Mouse (Mus musculus) urinary bladder, postnatal 25 days (tissue): Measurements from ENCODE around the gene Ptprm.

ENCODE experiments used
- DNase-seq: peaks from one replicate; pipeline ENCODE4 v3.0.0; 2022; ENCODE audit warnings: low spot score

Ptprm gene

DNA sequence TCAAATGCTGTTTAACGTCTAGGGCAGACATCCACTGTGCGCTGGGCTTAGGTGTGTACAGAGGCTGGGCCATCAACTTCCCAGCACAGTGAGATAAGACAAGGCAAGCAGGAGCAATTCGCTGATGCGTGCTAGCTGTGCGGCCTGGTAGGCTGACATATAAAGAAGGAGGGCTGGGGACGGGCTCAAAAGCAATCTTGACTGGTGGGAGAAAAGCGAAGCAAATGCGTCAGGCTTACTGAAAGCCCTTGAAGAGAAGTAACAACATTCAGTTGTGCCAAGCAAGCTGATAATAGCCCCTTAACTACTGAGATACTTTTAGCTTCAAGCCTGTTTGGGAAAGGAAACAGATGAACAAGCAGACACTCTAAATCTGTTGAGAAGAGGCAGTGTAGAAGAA is 217.8 kb downstream of the Ptprm start:
- no peak for DNase-seq

DNA sequence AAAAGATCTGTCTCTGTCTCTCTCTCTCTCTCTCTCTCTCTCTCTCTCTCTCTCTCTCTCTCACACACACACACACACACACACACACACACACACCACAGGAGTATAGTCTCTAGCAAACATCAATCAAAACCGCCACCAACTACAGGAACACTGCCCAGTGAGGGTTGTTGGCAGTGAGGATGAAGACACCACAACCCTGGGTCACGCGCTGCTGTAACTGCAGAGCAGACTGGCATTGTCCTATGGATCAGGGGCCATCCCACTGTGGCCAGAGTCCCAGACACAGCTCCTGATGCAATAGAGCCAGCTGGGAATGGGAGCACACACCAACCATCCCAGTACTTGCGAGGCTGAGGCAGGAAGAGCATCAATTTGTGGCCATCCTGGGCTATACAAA is 220.0 kb downstream of the Ptprm start:
- no peak for DNase-seq

DNA sequence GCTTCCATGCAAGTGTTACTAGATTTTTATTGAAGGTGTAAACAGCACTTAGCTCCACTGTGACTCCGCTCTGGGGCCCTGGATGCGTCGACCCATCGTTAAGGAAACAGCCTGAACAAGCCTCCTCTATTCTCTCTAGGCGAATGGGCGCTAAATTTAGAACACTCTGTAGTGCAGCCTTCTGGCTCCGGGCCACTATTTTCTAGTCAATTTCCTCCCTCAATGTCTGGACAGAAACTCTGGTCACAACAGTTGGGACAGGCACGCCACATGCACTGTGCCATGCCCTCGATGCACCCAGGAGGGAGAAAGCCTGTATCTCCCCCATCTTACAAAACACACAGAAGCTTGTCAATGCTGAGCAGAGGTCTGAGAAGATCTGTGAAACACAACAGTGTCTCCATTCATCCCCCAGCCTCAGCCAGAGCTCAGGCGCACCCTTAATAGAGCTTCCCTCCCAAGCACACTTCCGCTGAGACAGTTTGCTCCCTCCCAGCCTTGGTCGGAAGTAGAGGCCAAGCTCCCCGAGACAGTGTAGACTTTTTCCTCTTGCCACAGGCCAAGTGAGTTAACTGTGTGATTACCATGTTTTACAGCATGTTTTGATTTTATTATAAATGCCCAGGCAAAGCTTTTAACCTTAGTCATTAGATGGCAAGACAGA is 220.7 kb downstream of the Ptprm start:
- DNase-seq, result no peak

DNA sequence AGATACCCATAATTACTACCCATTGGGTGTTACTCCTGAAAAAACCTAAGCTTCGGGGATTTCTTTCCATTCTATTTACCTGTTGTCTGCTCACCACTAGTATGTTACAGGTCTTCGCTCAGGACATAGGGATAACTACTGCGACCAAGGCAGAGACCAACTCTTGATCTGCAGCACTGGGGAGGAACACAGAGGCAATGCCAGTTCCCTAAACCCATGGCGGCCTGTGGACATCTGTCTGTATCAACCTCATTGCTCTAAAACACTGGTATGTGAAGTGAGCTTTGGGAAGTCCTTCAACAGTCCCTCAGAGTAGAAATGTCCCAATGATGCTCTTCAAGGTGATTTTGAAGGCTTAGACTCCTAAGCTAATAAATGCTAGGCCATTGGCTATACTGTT is 221.2 kb downstream of the Ptprm start:
- no peak for DNase-seq

DNA sequence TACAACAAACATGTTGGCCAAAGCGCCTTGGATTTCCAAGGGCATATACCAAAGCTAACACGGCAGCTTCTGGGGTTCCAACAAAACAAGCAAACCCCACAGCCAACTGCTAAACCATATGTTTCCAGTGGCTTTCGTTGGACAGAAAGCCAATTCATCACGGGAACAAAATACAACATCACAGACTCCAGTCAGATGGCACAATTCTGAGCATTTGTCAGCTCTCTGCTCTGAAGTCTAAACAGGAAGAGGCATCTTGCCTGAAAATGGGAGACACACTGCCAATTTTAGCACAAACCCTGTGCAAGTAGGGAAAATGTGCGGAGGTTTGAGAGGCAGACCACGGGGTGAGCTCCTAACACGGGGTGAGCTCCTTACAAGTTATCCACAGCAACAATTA is 226.7 kb downstream of the Ptprm start:
- no peak for DNase-seq

DNA sequence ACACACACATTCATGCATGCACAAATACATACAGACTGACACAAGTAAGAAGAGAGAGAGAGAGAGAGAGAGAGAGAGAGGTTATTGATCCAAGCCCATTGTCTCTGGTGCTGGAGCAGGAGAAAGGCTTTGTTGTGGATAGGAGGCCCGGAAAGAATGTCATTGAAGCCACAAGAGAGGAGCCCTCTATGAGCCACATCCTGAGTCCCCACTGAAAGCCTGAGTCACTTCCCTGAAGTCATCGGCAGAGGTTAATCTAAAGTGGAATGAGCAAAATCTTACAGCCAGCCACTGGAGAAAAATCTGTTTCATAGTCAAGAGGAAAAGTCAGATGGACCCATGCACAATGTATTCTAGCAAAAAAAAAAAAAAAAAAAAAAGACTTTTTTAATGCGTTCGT is 228.7 kb downstream of the Ptprm start:
- no peak for DNase-seq

DNA sequence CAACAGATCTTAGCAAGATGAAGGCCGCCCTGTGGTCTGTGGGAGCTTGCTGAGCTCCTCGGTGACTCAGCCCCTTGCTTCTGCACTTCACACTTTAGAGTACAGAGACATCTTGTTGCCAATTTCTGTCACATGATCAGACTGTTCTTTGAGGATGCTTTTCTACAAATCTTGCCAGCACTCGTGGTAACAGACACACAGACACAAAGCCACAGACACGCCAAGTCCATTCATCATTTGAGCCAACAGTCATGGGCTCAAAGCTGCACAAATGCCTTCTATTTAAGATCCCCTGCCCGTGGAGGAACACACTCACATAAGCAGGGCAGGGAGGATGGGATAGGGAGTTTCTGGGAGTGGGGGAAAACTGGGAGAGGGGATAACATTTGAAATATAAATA is 230.0 kb downstream of the Ptprm start:
- no peak for DNase-seq

DNA sequence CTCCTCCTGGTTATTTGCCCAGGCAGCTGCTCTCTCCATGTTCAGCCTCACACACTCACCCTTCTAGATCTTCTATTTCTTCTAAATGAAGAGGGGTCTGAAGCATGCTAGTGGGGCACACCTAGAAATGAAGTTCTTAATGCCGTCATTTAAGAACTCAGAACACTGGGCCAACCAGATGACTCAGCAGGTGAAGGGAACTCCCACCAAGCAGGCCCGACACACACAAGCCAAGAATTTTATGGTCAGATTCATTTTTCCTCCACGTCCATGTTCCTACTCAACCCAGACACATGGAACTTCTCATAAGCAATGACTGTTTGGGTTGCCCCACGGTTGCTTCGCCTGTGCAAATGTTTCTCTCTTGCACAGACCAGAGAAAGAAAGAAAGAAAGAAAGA is 230.5 kb downstream of the Ptprm start:
- DNase-seq, result no peak

DNA sequence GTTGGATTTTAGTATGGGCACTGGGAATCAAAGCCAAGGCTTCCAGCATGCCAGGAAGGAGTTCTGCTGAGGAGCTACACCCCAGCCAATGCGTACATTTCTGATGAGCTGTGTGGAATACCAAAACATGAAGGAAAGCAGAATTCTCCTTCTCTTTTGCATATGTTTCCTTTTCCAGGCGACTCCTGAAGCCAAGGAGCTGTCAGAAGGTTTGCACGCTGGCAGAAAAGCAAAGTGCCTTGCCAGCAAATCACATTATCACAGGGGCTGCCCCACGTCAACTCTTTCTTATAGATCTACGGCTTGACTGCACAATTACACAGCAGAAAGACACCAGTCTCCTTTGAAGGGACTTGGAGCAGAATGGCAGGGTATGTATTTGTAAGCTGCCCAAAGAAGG is 233.4 kb downstream of the Ptprm start:
- DNase-seq, result no peak

DNA sequence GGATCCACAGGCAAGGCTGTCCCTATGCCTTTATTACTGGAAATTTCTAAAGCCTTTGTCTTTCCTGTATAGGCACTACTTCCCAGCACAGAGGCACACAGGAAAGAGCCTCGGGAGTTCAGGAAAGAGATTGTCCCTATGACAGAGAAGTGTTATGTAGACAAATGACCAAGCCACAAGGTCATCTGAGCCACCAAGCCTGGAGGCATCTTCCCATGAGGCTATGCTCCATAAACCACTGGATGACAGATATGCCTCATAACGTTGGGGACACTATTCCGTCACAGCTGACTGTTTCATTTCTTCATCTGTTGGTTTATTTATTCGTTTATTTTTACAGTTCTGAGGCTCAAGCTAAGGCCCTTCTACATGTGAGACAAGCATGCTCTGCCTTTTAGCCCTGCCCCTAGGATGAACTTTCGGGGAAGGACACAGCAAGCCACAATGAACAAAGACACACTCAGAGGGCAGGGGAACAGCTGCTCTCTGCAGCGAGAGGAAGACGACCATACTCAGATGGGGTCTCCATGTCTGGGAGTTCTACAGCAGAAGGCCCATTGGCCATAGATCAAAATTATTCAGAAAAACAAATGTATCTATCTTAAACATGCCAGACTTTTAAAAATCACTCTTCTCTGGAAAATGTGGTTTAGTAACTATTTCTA is 235.4 kb downstream of the Ptprm start:
- no peak for DNase-seq

DNA sequence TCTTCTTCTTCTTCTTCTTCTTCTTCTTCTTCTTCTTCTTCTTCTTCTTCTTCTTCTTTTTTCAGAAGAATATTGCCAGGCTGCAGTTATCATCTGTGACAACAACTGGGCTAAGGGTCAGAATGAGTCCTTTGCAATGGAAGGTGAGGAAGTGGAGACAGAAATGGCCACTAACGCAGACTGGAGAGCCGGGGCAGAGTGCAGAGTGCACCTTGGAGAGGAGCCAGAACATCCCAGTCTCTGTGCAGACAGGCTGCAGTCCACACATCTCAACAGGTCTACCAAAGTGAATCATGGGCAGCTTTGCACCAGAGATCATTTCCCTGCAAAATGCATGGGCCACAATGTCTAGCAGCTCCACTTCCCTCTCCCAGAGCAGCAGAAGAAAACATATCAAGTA is 239.4 kb downstream of the Ptprm start:
- no peak for DNase-seq

DNA sequence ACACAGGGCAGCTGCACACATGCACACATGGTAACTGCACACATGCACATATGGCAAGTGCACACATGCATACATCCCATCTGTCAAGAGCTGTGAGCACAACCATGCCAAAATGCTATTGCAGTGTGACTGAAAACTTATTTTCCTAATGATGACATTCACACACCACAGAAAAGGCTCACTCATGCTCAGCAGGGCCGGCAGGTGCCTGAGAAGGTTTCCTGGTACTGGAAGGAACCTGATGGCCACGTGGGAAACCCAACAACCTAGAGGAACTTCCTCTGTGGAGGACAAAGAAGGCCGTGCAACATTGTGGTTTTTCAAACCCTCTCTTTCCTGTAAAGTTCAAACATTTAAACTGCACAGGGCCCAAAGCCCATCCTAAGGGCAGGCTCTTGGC is 241.6 kb downstream of the Ptprm start:
- DNase-seq, result no peak

DNA sequence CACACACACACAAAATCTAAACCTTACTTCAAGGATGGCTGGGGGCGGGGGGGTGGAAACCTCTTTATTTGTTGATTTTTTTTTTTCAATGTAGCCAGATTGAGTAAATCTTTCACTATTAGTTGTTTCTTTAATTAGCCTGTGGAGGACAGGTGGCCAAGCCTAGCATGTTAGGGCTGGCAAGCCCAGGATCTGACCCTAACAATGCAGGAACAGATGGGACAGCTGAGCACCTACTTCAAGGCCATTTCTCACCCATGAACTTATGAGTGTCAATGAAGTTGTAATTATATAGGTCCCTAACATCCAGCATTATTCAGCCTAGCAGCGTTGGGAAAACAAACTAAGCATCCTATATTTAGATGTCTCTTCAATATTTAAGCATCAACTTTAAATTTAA is 248.1 kb downstream of the Ptprm start:
- no peak for DNase-seq

DNA sequence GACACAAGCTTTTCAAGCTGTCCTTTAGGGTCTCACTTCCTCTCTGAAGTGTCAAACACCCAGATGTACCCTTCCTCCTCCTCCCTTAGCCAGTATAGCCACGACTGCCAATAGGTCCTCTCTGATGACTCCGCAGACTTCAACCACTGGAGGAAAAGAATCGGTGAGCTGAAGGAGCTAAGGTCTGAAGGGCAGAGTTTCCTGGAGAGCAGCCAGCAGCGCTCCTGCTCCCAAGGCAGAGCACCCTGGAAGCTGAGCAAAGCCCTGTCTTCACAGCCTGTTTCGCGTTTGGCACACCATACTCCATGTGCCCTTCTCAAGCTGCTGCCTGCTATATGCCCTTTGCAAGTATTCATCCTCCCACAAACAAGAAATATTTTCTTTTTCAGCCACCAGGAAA is 252.2 kb downstream of the Ptprm start:
- no peak for DNase-seq

DNA sequence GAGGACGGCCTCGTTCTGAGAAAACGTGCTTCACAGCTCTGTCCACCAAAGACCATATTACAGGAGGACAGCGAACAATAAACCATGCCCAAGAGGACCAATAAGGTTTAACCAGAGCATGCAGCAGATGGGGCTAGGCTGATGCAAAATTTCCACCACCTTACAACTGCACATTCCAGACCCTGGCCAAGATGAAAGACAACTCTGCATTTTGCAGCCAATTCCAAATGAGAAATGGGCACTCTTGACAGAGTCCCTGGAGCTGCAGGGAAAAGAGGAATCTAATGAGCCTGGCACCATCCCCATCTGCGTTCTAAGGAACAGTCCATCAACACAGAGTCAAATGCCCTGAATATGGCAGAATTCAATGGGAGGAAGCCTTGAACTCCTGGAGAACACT is 263.3 kb downstream of the Ptprm start:
- no peak for DNase-seq

DNA sequence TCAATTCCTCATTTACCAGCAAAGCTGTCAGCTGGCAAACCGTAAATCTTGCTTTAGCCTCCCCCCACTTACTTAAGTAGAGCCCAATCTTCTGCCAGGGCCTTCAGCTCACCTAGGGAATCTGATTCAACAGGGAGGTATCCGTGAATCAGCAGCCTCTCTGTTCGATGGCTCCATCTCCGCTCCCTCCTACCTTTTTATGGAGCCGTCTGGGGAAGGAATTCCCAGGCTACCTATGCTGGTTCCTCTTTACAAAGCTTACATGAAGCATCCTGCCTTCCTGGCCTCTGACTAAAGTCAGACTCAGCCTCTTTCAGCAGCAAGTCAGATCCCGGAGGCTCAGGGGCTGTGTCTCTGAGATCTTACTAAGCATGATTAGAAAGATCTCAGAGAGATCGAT is 264.1 kb downstream of the Ptprm start:
- no peak for DNase-seq

DNA sequence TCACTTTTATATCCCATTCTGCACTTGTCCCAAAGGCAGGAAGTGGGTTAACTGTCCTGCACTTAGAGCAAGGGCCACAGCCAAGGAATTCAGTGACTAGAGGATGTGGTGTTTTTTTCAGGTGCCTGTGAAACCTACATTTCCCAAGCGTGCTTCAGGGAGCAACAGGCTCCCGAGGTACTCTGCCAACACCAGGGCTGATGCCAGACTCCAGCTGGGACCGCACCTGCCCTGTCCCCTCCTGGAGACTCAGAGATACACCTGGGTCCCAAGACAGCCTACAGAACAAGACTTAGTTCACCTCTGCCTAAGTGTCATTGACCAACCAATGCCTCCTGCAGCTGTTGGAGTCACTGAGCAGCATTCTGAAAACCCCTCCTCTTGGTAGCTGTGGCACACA is 264.6 kb downstream of the Ptprm start:
- no peak for DNase-seq

DNA sequence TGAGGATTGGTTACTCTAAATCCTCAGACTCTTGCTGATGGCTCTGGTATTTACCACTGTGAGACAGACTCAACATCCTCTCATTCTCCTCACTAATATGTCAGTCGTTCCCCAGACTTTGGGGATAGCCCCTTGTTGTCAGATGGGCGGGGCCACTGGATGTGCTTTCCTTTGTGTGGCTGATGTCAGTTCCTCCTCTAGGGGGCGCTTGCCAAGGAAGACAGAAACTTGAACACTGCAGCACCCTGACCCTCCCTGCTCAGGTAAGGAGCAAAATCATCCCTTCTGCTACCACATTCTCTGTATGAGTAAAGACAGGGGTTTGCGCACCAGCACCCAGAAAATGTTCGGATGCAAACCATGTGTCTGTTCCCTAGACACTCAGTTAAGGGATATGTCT is 266.7 kb downstream of the Ptprm start:
- DNase-seq, result no peak

DNA sequence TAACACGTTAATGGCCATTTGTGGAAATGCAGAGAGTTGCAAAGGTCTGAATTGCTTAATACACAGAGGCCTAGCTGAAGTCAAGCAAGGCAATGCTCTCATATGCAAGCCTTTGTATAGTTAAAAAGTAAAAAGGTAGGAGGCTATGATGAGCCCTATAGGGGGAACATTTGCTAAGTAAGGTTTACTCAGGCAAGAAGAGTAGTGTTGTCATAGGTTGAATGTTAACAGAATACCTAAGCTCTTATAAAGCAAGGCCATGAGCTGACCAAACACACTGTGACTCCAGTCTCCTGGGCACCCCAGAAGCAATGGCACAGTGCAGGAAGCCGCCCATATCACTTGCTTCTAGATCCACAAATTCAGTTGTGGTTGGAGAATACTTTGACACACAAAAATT is 267.4 kb downstream of the Ptprm start:
- no peak for DNase-seq

DNA sequence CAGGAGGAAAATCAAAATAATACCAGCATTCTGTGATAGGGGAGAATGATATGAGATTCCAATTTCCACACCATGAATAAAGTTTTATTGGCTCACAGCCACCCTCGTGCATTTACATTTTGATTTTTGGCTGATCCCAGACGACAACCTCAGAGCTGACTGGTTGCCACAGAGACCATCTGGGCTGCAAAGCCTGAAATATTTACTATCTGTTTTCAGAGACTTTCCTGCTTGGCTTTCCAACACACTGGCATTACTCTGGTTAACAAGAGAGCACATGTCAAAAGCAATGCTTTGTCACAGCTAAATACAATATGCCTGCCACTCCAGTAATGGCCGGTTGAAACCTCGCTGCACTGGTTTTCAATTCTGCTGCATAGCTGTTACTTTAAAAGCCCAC is 269.8 kb downstream of the Ptprm start:
- DNase-seq, result no peak

DNA sequence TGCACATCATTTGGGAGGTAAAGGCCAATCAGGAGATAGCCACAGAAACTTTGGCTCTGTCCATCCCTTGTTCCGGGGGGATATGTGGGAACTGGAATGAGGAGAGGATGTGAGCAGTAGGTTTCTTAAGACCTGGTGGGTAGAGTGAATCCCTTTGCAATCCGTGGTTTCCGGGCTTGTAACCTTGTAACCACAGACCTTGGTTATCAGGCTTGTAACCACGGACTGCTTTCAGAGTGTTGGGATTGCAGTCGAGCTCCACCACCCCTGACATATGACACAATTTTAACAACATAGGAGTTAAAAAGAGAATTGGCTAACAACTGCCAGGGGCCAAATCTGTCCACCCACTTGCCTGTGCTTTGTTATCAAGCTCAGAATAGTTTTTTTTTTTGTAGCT is 270.2 kb downstream of the Ptprm start:
- DNase-seq, result no peak

DNA sequence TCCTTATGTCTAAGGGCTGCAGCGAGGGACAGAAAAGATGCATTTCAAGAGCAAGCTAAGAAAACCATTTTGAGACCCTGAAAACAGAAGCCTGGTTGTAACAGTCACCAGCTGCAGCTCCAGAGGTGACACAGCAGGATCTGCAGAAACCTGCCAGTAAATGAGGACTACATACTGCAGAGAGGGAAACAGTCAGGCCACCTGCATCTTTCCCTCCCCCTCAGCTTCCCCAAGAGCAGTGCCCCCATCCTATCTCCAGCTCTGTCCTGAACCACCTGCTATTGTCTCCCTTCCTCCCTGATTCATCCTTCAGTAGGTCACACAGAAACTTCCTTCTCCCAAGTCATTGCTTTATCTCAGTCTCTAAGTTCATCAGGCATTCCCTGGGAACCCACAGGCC is 274.7 kb downstream of the Ptprm start:
- no peak for DNase-seq

DNA sequence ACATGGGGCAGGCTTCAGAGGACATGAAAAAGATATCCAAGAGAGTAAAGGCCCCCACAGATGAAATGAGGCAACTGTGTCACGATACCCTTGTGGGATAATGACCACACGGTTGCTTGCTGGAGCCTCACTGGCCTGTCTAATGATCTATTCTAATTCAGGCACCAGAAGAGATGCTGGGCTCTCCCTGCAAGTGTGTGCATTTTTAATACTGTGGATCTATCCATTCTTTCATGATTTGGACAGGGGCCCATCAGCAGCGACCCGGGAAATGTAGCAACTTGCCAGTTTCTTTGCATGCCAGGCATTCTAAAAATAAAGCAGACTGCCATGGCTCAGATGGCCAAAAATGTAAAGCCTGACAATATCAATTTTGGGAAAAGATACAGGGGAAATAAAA is 280.7 kb downstream of the Ptprm start:
- DNase-seq, result no peak

DNA sequence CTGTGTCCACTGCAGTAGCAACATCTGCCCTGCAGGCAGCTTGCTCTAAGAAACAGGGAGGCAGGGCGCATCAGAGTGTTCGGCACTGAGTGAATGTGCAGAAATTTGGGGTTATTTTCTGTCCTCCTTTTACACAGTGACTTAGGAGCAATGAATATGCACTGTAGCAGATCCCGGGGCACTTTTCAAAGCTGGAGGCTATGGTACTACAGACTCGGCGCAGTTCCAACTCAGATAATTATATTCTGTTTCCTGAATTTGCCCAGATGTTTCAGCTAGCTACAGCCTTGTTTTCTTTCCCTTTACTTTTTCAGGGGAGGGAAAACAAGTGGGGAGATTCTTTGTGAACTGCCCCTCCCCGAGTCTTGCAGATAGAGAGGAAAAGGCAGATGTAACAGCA is 281.1 kb downstream of the Ptprm start:
- DNase-seq, result no peak
